Mouse (Mus musculus): ENCODE measurements around the gene Gm525. TPM values are rescaled to one million over a fixed set of nuclear protein-coding genes. Genes with fewer than 3 reads are reported as not detected.
"Not testable (repeated sequence)": the region's sequence is repeated elsewhere in the genome, so short reads cannot be mapped to it uniquely, and the experiment has no call there.

The Gm525 gene
- polyA plus RNA-seq, 1 experiment from 2014 or later, result not detected

- WGBS, result 86% methylated on average over 1 of the region's 1 CpGs
- H3K9me3 ChIP-seq (replicated peaks), result no peaks in the 10 kb centered on the region
Measured at GRCm38 (mm10) chr11:89066750-89067149, 6.9 kb upstream of the Gm525 start, which contains the start of gene Dgke. Gene Dgke, minus strand, starts transcription at chr11:89066850.

DNA sequence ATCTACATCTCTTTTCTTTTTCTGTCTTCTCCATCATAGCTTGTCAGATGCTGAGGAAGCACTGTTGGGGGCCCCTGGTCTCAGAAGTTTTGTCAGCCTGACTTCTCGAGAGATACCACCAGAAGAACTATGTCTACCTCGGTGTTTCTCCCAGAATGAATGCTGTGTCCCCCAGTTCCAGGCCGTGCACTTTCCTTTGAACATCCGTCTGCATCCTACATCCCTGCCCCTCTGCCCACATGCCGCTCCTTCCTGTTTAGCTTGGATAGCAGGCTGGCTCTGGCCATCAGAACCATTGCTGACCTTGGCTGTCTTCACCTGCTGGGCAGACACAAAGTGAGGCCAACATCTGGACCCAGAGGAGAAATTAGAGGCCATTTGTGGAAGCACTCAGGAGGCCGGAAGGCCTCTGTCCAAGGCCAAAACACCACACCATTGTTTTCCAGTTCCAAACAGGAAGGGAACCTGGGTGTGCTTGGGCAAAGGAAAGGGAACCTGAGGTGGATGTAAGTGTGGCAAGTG lies 6.3 kb upstream of the Gm525 start:
- Histone ChIP-seq H3K27me3 (ENCODE audit: low read depth, poor library complexity, severe bottlenecking) (no peaks in the 10 kb centered on the region), H3K9me3 (replicated peaks) (no peaks in the 10 kb centered on the region), H3K4me1 (peaks cover 3% of the 10 kb centered on the region; the same call in 1 of the 2 replicates), H3K36me3 (no peaks in the 10 kb centered on the region), H3K4me3 (no peak overlapping the region), H3K27ac (replicated peaks) (no peak overlapping the region; the same call in 1 of the 2 replicates)
- WGBS, result 79% methylated on average over 6 of the region's 6 CpGs
- DNase-seq (ENCODE audit: low spot score), result no peak

More at GRCm38 (mm10) chr11:89066750-89067149, 6.9 kb upstream of the Gm525 start, which contains the start of gene Dgke:
- DNase-seq (ENCODE audit: low spot score), result no peak
- Histone ChIP-seq H3K36me3 (no peaks in the 10 kb centered on the region), H3K4me3 (no peak within 1 kb of the TSS), H3K27ac (replicated peaks) (no peak within 1 kb of the TSS; the same call in 1 of the 2 replicates), H3K27me3 (ENCODE audit: low read depth, poor library complexity, severe bottlenecking) (no peaks in the 10 kb centered on the region), H3K4me1 (peaks cover 3% of the 10 kb centered on the region; the same call in 1 of the 2 replicates)

- H3K4me1 ChIP-seq, result peaks cover 3% of the 10 kb centered on the region; the same call in 1 of the 2 replicates
- 76% methylated on average over 11 of the region's 11 CpGs for WGBS
- DNase-seq (ENCODE audit: low spot score), result no peak
- no peaks in the 10 kb centered on the region for H3K27me3 ChIP-seq (ENCODE audit: low read depth, poor library complexity, severe bottlenecking)
- no peak overlapping the region for H3K27ac ChIP-seq (replicated peaks)
- H3K36me3 ChIP-seq, result no peaks in the 10 kb centered on the region
- H3K9me3 ChIP-seq (replicated peaks), result no peaks in the 10 kb centered on the region
- no peak overlapping the region for H3K4me3 ChIP-seq
Measured at GRCm38 (mm10) chr11:89067871-89068490, 5.7 kb upstream of the Gm525 start.

DNA sequence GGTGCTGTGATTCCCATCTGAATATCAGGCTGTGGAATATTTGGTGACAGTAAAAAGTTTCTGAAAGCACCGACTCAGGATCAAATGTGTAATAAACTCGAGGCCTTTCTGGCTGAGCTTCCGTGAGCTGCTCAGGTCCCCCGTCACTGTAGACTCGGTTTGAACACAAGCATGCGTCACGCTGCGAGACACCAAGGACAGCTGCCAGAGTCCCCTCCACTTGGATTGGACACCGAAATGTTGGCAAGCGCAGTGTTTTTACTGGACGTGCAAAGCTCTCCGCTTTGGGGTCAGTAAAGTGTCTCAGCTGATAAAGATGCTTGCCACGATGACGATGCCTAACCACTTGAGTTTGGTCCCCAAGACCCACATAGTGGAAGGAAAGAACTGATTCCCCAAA lies 5.0 kb upstream of the Gm525 start:
- Histone ChIP-seq H3K4me1 (peaks cover 3% of the 10 kb centered on the region; the same call in 1 of the 2 replicates), H3K27me3 (ENCODE audit: low read depth, poor library complexity, severe bottlenecking) (no peaks in the 10 kb centered on the region)

GRCm38 (mm10) chr11:89069303-89069702 lies 4.3 kb upstream of the Gm525 start:
- Histone ChIP-seq H3K4me1 (peaks cover 3% of the 10 kb centered on the region; the same call in 1 of the 2 replicates), H3K27ac (replicated peaks) (no peak overlapping the region), H3K36me3 (no peaks in the 10 kb centered on the region), H3K4me3 (no peak overlapping the region), H3K9me3 (replicated peaks) (no peaks in the 10 kb centered on the region), H3K27me3 (ENCODE audit: low read depth, poor library complexity, severe bottlenecking) (no peaks in the 10 kb centered on the region)
- 32% methylated on average over 6 of the region's 6 CpGs for WGBS
- peak; percentile 58 for DNase-seq (ENCODE audit: low spot score)

More for the DNA sequence above, 5.0 kb upstream of the Gm525 start:
- H3K4me3 ChIP-seq, result no peak overlapping the region
- H3K27ac ChIP-seq (replicated peaks), result no peak overlapping the region
- WGBS, result 95% methylated on average over 14 of the region's 14 CpGs
- H3K36me3 ChIP-seq, result no peaks in the 10 kb centered on the region
- no peaks in the 10 kb centered on the region for H3K9me3 ChIP-seq (replicated peaks)
- no peak for DNase-seq (ENCODE audit: low spot score)

DNA sequence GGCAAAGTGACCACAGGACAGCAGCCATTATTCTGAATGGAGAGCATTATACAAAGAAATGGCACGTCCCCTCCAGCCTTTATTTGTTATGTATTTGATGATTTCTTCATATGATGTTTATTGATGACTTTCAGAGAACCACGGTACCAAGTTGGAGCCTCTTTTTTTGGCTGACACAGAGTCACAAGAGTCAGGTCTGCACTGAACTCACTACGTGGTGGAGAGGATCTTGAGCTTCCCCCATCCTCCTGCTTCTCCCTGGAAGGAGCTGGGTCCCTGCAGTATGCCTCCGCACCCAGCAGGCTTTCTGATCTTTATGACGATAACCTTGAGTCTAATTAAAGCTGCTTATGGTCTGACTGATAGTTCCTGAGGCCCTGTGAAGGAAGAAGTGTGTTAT lies 2.1 kb upstream of the Gm525 start:
- H3K27ac ChIP-seq (replicated peaks), result no peak overlapping the region
- no peak overlapping the region for H3K4me3 ChIP-seq
- no peaks in the 10 kb centered on the region for H3K27me3 ChIP-seq (ENCODE audit: low read depth, poor library complexity, severe bottlenecking)
- H3K9me3 ChIP-seq (replicated peaks), result no peaks in the 10 kb centered on the region
- peaks cover 12% of the 10 kb centered on the region for H3K4me1 ChIP-seq
- no peak for DNase-seq (ENCODE audit: low spot score)
- no peaks in the 10 kb centered on the region for H3K36me3 ChIP-seq
- WGBS, result 81% methylated on average over 5 of the region's 5 CpGs

GRCm38 (mm10) chr11:89074783-89075413 lies 1.3 kb downstream of the Gm525 start:
- WGBS, result 63% methylated on average over 19 of the region's 19 CpGs

DNA sequence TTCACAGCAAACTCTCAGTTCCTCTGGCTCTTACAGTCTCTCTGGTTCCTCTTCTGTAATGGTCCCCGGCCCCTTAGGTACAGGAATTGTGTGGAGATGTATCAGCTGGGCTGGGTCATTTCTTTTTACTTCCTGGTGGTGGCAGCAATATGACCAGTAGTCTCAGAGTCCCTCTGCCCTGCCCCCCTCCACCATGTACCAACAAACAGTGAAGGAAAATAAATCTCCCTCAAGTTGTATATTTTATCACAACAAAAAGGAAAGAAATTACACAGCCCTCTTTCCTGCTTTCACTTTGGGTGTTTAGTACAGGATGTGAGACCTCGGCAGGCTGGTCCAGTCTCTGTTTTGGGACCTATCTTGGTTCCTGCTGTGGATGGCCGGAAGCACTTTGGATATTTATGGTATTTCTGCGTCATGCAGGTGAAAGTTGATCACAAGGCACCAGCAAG lies 2.8 kb downstream of the Gm525 start:
- Histone ChIP-seq H3K4me1 (peaks cover 9% of the 10 kb centered on the region), H3K9me3 (replicated peaks) (no peaks in the 10 kb centered on the region), H3K36me3 (no peaks in the 10 kb centered on the region), H3K27me3 (ENCODE audit: low read depth, poor library complexity, severe bottlenecking) (no peaks in the 10 kb centered on the region), H3K4me3 (no peak overlapping the region), H3K27ac (replicated peaks) (no peak overlapping the region)
- WGBS, result 82% methylated on average over 4 of the region's 4 CpGs
- DNase-seq (ENCODE audit: low spot score), result no peak

More at GRCm38 (mm10) chr11:89074783-89075413, 1.3 kb downstream of the Gm525 start:
- DNase-seq (ENCODE audit: low spot score), result no peak
- H3K36me3 ChIP-seq, result no peaks in the 10 kb centered on the region
- H3K27ac ChIP-seq (replicated peaks), result no peak overlapping the region
- H3K9me3 ChIP-seq (replicated peaks), result no peaks in the 10 kb centered on the region
- no peak overlapping the region for H3K4me3 ChIP-seq
- H3K4me1 ChIP-seq, result peaks cover 9% of the 10 kb centered on the region
- no peaks in the 10 kb centered on the region for H3K27me3 ChIP-seq (ENCODE audit: low read depth, poor library complexity, severe bottlenecking)

DNA sequence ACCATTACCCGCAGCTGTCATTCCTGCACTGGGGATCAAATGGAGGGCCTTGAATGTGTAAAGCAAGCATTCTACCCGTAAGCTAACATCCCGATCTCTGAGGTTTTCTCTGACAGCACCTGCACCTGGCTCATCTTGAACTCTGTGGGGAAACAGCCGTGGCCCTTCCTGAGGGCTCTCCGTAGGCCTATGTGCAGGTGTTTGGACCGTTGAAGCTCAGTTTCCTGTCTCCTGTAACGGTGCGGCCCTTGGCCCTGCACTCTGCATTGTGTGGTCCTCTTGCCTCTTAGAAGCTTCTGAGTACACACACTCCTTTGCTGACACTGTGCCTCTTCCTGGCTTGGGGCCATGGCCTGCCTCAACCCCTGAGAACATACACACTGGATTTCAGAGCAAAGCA lies 4.0 kb downstream of the Gm525 start:
- Histone ChIP-seq H3K27ac (replicated peaks) (no peak overlapping the region), H3K4me3 (no peak overlapping the region), H3K4me1 (peaks cover 9% of the 10 kb centered on the region), H3K27me3 (ENCODE audit: low read depth, poor library complexity, severe bottlenecking) (no peaks in the 10 kb centered on the region), H3K36me3 (no peaks in the 10 kb centered on the region), H3K9me3 (replicated peaks) (no peaks in the 10 kb centered on the region)
- DNase-seq (ENCODE audit: low spot score), result no peak
- WGBS, result 89% methylated on average over 8 of the region's 8 CpGs

- H3K27me3 ChIP-seq (ENCODE audit: low read depth, poor library complexity, severe bottlenecking), result no peaks in the 10 kb centered on the region
- H3K9me3 ChIP-seq (replicated peaks), result no peaks in the 10 kb centered on the region
- no peaks in the 10 kb centered on the region for H3K36me3 ChIP-seq
- H3K4me1 ChIP-seq, result peaks cover 9% of the 10 kb centered on the region
- no peak overlapping the region for H3K4me3 ChIP-seq
- 93% methylated on average over 3 of the region's 3 CpGs for WGBS
- no peak overlapping the region for H3K27ac ChIP-seq (replicated peaks)
- DNase-seq (ENCODE audit: low spot score), result no peak
Measured at GRCm38 (mm10) chr11:89078305-89078704, 4.7 kb downstream of the Gm525 start.

DNA sequence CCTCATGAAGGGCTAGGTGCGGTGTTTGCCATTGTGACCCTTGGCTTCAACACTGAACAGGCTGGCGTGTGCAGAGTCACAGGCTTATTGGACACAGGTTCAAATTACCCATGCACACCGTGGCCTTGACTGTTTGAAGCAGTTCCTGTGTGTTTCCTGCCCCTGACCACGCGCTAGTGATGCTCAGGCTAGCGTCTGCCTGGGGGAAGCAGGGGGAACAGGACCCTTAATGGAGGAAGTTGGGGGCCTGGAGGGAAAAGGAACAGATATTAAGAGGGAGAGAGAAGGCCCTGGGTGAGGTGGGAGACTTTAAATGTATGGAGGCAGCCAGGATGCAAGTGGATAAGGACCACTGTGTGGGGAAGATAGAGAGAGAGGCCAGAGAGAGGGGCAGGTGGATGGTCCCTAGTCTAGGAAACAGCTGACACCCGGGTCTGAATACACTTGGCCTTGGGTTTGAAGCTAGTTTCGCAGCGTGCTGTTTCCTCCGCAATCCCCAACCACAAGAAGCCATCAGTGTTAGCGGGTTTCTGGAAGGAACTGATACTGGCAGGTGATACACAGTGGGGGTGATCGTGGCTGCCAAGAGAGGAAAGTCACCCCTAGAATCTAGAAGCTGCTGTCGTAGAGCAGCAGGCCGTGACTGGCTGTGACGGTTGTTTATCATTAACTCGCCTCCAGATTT lies 5.5 kb downstream of the Gm525 start:
- no peak overlapping the region for H3K27ac ChIP-seq (replicated peaks)

DNA sequence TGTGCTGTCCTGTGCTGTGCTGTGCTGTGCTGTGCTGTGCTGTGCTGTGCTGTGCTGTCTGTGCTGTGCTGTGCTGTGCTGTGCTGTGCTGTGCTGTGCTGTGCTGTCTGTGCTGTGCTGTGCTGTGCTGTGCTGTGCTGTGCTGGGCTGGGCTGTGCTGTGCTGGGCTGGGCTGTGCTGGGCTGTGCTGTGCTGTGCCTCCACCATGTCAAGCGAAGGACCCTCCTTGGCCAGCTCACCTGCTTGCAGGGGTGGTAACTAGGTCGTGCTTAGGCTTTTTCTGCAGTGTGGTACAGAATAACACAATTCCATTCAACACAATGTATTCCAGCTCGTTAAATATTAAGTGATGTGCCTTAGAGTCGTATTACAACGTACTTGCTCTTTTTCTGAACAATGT lies 8.3 kb downstream of the Gm525 start:
- H3K27me3 ChIP-seq (ENCODE audit: low read depth, poor library complexity, severe bottlenecking); H3K36me3 ChIP-seq; DNase-seq (ENCODE audit: low spot score); H3K4me3 ChIP-seq; H3K4me1 ChIP-seq; H3K27ac ChIP-seq (replicated peaks); H3K9me3 ChIP-seq (replicated peaks): not testable (repeated sequence)
- 85% methylated on average over 5 of the region's 5 CpGs for WGBS

More for the DNA sequence above, 5.5 kb downstream of the Gm525 start:
- Histone ChIP-seq H3K27me3 (ENCODE audit: low read depth, poor library complexity, severe bottlenecking) (no peaks in the 10 kb centered on the region), H3K4me3 (no peak overlapping the region), H3K4me1 (peaks cover 9% of the 10 kb centered on the region), H3K9me3 (replicated peaks) (no peaks in the 10 kb centered on the region), H3K36me3 (no peaks in the 10 kb centered on the region)
- WGBS, result 89% methylated on average over 16 of the region's 16 CpGs
- DNase-seq (ENCODE audit: low spot score), result no peak
